Mouse (Mus musculus): ENCODE measurements around the gene Wdr75.

Wdr75 gene

DNA sequence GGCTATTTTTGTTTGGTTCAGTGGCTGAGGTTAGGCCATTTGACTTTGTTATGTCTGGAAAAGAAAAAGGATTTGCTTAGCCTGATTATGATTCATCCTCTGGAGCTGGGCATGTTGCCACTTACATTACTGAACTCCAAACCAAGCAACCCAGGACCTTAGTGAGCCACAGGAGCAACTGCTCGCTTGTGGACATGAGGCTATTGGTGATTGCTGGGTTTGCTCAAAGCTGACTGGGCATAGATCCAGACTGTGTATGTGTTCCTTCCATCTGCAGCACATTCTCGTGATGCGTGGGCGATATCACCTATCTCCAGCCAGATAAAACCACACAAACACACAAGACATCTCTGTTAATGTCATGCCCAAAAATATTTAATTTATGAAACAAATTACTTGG is 42.8 kb downstream of the Wdr75 start:
- peak; percentile 17 to 54 for DNase-seq (ENCODE audit: low spot score in 2 of 2)

DNA sequence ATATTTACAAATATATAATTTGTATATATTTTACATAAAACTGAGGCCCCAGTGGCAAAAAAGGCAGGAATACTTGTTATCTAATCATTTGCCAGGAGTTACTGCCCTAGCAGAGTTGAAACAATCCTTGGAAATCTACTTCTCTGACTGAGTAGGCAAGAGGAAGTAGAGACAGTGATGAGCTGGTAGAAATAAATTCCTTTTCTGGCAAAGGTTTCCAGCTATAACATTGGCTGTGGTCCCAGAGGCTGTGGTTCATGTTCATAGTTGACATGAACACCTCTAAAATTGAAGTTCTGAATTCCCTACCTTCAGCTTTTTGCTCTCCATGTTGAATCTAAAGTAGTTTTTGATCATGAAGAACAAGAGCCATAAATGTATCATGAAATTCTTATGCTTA is 43.3 kb downstream of the Wdr75 start:
- no peak for DNase-seq (ENCODE audit: low spot score in 2 of 2)

DNA sequence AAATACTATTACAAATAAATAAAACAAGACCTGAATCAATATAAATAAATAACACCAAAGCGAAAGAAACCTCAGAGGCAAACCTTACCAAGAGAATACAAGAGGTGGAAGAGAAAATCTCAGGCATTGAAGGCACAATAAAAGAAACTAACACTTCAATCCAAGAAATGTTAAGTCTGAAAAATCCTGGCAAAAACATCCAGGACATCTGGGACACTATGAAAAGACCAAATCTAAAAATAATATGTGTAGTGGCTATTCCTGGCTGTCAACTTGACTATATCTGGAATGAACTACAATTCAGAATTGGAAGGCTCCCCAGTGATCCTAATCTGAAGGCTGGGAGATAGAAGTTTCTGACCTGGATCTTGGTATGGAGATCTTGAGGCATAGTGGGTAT is 50.5 kb downstream of the Wdr75 start:
- peak in 1 of 2 experiments; percentile 20 for DNase-seq (ENCODE audit: low spot score in 2 of 2)

DNA sequence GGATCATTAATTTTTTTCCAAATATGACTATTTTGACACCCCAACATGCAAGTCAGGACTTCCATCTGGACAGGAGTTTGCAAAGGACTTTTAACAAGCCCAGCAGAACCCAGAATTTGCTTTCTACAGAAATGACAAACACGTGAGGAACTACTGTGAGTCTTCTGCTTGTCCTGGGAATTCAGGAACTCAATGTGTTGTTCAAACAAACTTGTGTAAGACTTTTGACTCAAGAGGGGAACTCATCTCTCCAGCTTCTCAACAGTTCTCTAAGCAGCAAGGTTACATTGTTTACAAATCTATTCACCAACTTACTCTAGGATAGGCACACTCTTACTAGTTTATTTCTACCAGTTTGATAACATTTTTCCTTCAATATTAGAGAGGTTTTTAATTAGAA is 63.1 kb downstream of the Wdr75 start:
- no peak for DNase-seq (ENCODE audit: low spot score in 2 of 2)

DNA sequence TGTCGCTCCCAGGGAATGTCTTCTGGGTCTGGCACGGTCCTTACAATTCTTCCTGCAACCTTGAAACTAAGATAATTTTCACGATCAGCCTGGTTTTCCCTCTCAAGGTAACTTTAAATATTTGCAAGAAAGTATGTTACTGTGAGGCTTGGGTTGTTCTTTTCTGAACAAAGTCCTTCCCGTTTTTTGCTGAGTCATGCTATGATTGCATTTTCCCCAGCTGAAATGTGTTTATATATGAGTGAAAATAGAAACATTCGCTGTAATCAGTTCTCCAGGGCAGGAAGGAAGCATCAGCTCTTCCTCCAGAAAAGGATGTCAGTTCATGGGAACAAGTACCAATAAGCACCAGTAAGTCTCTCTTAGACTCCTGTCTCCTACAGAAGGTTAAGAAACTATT is 65.4 kb downstream of the Wdr75 start:
- no peak for DNase-seq (ENCODE audit: low spot score in 2 of 2)

DNA sequence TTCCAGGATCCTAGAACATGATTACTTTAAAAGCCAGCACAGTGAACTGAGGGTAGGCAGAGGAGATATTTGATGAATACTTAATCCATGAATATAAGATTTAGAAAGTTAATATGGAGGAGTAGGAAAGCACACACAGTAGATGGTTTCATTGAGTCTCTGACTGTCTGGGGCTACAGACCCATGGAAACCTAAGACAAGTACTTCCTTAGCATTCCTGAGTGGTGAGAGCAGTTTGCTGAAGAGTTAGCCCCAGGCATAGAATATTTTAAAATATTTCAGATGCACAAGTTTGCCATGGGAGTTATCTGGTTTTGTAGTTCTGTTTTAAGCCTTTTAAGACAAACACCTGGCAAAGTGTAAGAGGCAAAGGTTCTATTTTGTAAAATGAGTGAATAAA is 66.2 kb downstream of the Wdr75 start:
- DNase-seq (ENCODE audit: low spot score in 2 of 2): no peak

DNA sequence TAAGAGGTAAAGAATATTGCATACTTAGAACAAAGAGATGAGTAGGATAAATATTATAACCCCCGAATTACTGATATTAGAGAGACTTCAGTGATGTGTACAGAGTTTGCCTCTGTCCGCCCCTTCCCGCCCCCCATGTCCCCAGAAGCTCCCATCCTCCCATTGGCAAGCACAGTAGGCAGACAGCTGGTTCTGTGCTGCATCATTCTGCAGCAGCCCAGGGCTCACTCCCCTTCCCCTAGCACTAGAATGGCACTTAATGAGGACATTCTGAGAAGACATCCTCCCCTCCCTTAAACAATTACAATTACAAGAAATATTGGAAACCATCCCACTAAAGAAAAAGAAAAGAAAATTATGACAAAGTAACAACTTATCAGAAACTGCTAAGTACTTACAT is 68.7 kb downstream of the Wdr75 start:
- no peak for DNase-seq (ENCODE audit: low spot score in 2 of 2)

DNA sequence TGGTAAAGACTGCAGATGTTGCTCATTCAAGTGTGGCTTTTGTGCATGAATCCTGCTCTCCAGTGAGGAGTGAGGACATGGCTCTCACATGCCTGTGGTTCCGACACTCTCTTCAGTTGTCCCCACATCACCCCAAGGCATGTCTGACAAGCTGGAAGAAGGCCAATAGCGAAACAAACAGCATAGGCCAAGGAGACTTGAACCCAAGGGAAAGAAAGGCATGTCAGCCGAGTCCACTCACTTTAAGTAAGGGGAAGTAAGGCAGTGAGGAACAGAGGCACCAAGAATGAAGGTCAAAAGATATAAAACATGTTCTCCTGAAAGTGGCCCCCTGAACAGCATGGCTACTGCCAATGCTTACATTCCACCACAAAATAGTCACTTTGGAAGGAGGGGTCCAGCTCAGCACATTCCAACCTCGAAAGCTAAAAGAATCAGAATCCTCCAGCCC is 69.6 kb downstream of the Wdr75 start:
- no peak for DNase-seq (ENCODE audit: low spot score in 2 of 2)

DNA sequence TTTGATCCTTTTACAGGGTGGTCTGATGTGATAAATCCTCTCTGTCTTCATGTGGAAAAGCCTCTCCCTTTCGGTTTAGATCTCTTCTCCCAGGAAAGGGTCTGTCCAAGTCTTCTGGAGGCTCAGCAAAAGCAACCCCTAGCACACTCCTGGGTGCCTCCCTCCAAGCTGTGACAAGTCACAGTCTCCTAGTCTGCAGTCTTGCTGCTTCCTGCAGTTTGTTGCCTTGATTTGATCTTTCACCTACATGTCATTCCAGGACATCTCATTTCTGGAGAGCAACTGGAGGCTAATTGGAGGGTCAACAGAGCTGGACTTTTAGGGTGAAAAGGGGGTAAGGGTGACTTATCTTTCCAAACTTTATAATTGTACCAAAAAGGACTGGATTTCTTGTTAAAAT is 70.3 kb downstream of the Wdr75 start:
- no peak for DNase-seq (ENCODE audit: low spot score in 2 of 2)

DNA sequence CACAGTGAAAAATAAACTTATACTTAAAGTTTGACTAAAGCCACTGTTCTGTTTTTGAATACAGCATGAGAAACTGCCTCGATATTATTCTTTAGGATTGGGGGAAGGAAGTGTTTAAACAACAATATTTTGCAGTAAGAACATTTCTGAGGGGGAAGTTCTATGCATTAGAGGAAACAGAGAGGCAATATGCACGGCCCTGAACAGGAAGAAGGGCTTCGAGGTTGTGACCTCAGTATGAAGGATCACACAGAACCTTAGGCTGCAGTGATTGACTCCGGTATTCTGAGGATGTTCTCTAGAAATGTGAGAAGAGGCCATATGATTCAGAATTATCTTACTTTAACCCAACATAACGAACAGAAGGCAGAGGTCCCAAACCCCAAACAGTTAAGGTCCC is 70.8 kb downstream of the Wdr75 start:
- DNase-seq (ENCODE audit: low spot score in 2 of 2): no peak

DNA sequence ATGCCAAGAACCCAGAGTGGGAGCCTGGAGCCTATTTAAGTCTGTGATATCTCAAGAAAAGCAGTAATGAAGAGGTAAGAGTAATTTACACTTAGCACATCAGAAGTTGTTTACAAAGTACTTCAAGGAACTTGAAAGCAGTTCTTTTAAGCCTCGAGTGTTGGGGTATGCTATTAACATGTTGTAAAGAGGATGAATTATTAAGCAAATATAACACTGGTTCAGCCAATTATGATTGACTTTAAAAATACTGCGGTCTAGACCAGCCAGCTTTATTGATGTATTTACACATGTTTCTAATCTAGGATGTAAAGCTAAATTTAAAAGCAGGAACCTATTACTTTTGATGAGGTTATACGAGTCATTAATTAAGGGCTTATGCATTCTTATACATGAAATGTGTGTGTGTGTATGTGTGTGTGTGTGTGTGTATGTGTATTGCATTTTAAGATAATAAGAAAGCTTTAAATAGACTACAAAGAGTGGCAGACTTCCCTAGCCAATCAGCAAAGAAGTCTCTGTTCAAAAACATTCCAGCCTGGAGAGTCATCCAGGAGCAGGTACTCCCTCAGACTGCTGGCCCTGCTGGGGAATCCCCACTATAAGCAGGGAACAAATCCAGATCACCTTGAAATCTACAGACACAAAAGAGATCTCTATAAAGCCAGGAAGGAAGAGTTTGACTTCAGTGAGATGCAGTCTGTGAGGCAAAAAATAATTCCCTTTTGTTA is 71.5 kb downstream of the Wdr75 start:
- no peak for DNase-seq (ENCODE audit: low spot score in 2 of 2)

DNA sequence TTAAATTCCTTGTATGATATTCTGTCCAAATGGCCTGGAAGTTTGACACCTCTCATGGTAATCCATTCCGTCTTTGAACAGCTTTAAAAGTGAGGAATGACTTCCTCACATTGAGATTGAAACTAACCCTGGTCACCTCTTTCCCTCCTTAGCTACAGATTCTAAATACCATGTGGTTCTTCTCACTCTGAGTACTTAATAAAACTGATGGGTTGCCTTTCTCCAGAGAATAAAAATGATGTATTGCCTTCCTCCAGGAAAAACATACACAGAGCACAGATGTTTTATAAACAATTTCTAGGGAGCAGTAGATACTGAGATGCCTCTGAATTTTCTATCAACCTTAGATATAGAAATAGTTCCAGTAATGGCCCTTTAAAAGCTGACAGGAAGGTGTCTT is 73.1 kb downstream of the Wdr75 start:
- DNase-seq (ENCODE audit: low spot score in 2 of 2): no peak

DNA sequence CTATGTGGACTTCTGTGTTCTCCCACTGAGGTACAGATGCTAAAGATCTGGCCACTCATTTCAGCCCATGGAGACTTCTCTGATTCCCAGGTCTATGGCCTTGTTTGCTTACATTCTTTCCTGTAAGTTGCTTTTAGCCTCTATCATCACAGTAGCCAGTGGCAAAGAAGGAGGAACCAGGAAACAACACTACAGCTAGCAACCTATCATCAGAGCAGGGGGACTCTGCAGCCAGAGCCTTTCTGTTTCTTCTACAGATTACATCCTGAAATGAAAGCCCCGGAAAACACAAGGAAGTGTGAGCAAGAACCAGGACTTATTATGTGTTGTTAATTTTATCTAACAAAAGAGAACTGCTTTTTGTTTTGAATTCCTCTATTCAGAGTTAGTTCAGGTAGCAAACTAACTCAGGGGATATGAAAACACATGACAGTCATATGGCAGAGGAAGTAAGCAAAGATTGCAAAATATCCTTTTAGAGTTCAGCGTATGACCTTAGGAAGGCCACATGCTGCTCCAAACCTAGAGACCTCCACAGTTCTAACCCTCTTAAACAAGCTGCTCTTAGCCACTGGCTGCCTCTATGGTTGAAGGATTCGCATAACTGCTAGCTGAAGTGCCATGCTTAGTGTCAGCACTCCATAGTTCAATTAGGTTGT is 73.6 kb downstream of the Wdr75 start:
- DNase-seq (ENCODE audit: low spot score in 2 of 2): no peak
